Mouse (Mus musculus): Measurements from ENCODE around the gene Tas2r134.
A peak's percentile ranks its signal among the peaks of the same experiment; 100 is the strongest.

The Tas2r134 gene

GRCm38 (mm10) chr2:51652086-51652485 lies 24.8 kb downstream of the Tas2r134 start:
- DNase-seq (ENCODE audit: low read depth, low spot score) = peak; percentile 53

- DNase-seq (ENCODE audit: low read depth, low spot score) = no peak
Measured at GRCm38 (mm10) chr2:51657684-51658083, 30.4 kb downstream of the Tas2r134 start.

GRCm38 (mm10) chr2:51658288-51658687 lies 31.0 kb downstream of the Tas2r134 start:
- no peak for DNase-seq (ENCODE audit: low read depth, low spot score)

- no peak for DNase-seq (ENCODE audit: low read depth, low spot score)
Measured at GRCm38 (mm10) chr2:51674321-51674720, 47.0 kb downstream of the Tas2r134 start.

All from brain, adult 2 months (tissue).